Mouse (Mus musculus): ENCODE results near the gene Dusp23.

Gene Dusp23

GRCm38 (mm10) chr1:172619235-172619634 is 13.5 kb downstream of the Dusp23 start:
- DNase-seq (ENCODE audit: low spot score) = no peak

DNA sequence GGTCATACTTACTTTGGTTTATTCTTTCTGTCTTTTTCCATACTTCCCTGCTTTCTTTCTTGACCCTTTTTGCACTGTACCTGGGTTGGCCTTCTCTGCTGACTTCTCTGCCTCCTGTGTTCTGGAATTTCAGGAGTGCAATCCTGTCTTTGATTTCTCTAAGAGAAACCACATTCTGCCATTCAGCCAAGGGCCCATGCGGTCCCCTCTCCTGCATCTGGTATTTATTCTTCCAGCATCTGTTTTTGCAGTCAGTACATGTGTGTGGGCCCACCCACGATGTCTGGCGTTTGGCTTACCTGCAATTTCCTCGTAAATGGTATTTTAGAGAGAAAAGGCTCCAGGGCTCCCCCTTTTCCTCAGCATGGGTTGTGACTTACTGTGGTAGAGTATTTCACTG is 14.6 kb downstream of the Dusp23 start:
- DNase-seq (ENCODE audit: low spot score) = no peak

DNA sequence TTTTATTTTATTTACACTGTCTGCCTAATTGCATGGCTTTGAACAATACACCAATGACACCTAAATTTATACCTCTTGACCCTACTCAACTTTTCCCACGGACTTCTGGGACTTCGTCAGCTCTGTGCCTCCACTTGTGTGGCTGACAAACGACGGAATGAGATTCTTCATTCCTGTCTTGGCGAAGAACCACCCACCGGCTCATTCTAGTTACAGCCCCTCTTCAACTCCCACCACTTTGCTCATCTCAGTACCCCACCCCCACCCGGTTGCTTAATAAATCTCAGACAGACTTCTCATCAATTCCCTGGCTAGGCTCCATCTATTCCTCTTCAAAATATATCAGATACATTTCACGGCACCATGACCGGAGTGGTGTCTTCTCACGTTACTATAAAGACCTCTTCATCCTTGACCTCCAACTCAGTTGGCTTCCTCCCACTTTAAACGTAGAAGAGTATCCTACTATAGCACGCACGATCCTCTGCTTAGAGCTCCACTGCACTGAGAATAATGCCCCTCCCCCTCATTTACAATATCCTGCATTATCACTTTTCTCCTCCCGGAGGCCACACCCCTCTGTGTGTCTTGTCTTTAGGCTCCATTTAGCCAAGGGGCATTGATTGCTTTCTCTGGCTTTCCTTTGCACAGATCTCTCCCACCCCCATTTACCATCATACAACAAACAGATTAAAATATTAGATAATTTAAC is 15.2 kb downstream of the Dusp23 start:
- no peak for DNase-seq (ENCODE audit: low spot score)

DNA sequence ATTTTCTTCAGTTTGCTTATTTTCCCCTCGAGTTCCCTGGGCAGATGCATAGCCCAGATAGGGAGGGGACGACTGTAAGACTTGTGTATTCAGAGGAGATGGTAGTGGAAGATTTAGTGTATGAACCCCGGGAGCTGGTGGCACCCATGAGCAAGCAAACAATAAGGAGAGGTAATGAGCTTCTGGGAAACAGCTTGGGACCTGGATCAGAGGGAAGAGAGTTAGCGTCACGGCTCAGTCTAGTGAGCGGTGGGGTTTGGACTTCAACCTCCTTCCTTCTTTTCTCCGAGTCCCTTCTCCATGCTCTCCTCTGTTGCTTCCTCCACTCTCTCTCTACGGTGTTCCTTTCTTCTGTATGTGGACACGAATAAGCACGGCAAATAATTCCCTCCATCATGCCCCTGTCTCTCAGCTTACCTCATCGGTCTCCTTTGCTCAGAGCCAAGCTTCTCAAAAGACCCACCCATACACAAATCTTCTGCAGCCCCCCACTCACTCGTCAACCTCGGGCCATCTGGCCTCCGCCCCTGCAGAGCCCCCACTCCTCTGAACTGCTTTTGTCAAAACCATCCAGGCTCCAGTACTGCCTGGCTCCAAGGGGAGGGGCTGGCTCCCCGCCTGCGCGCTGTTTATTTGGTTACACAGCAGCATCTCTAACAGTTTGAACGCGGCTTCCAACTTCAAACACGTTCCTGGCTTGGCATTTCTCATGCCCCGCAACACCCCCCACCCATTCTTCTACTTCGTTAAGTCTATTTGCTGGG is 16.0 kb downstream of the Dusp23 start:
- DNase-seq (ENCODE audit: low spot score) = no peak

DNA sequence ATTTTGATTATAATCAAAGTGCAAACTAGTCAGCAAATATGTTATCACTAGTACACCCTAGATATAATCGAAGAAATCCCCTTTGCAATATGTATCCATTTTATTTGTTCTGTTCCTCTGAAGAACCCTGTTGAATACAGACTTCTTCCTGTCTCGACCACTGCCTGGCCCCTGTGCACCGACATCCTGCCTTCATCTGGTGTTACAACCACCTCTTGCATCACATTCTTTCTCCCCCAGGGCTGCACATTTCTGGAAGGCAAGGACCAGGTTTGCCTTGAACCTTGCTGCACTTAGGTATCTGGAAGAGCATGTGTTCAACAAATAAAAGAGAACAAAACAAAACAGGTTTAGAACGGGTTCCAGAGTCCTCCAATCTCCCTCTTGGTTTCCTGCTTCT is 17.4 kb downstream of the Dusp23 start:
- no peak for DNase-seq (ENCODE audit: low spot score)

- DNase-seq (ENCODE audit: low spot score) = no peak
These were observed 18.1 kb downstream of the Dusp23 start for GRCm38 (mm10) chr1:172614654-172615053.

DNA sequence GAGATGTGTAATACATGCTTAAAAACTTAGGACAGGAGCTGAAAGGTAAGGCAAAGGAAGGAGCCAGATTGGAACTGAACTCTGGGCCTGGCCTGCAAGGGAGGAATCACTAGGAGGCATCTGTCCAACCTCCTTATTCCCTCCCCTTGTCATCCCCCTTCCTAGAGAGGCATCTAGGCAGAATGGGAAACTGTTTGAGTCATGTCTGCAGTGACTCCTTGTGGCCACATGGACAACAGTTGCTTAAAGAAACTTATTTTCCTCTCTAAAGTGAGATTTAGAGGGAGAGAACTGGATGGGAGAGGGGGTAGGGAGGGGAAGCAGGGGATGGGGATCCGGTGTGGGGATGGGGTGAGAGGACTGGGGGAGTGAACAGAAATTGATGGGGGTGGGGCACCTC is 20.0 kb downstream of the Dusp23 start:
- no peak for DNase-seq (ENCODE audit: low spot score)

GRCm38 (mm10) chr1:172611304-172611703 is 21.5 kb downstream of the Dusp23 start:
- no peak for DNase-seq (ENCODE audit: low spot score)

GRCm38 (mm10) chr1:172602326-172602725 is 30.4 kb downstream of the Dusp23 start, which contains the start of gene Fcrl6:
Gene Fcrl6, minus strand, starts transcription at chr1:172602551.
- DNase-seq (ENCODE audit: low spot score) = no peak

DNA sequence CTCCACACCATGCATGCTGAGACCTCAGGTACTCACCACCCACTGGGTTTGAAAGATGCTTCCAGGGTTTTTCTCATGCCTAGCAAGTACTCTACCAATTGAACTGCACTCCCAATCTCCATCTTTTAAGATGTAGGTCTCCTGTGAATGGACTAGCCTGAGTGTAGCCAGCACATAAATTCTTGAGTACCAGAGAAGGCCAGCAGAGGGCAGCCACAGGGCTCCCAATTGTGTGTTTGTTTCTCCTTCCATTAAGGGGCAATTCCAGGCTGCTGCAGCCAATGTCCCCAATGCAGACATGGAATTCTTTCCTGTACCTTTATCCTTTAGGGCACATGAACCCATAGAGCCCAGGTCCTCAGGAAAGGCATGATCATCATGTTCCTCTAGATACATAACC is 38.3 kb downstream of the Dusp23 start:
- DNase-seq (ENCODE audit: low spot score) = no peak

- no peak for DNase-seq (ENCODE audit: low spot score)
These were observed 38.8 kb downstream of the Dusp23 start for GRCm38 (mm10) chr1:172593956-172594355.

- DNase-seq (ENCODE audit: low spot score) = no peak
These were observed 39.4 kb downstream of the Dusp23 start for GRCm38 (mm10) chr1:172593321-172593720.

GRCm38 (mm10) chr1:172590385-172590784 is 42.4 kb downstream of the Dusp23 start, which contains the start of gene Slamf8:
Gene Slamf8, minus strand, starts transcription at chr1:172590568.
- no peak for DNase-seq (ENCODE audit: low spot score)

- DNase-seq (ENCODE audit: low spot score) = no peak
These were observed 46.9 kb downstream of the Dusp23 start for GRCm38 (mm10) chr1:172585612-172586567.

DNA sequence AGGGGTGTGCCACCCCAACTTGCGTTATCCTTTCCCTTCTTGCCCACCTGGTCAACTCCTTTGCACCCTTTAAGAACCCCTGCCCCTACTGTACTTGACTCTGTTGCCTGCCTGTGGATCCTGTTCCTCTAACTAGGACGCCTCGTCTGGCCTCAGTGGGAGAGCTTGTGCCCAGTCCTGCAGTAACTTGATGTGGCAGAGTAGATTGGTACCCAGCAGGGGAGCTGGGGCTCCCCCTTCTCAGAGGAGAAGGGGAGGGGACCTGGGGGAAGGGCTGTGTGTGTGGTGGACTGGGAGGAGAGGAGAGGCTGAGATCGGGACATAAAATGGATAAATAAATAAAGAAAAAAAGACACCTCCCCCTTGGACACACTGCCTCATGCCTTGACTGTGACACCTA is 47.7 kb downstream of the Dusp23 start:
- no peak for DNase-seq (ENCODE audit: low spot score)

DNA sequence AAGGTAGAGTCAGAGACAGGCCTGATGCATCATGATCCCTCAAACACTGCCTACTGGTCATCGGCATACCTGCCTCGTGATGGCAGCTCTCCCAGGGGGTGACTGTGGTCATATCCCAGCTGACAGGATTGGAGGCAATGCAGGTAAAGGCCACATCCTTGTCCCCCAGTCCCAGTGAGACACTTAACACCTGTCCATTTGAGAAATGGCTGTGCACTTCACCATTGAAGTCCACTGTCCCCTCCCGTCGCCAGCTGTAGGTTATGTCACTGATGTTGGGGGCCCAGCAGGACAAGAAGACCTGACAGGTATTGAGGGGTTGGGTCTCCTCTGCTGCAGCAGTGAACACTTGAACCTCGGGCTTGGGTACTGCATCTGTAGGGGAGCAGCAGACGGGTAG is 48.5 kb downstream of the Dusp23 start:
- DNase-seq (ENCODE audit: low spot score) = no peak

DNA sequence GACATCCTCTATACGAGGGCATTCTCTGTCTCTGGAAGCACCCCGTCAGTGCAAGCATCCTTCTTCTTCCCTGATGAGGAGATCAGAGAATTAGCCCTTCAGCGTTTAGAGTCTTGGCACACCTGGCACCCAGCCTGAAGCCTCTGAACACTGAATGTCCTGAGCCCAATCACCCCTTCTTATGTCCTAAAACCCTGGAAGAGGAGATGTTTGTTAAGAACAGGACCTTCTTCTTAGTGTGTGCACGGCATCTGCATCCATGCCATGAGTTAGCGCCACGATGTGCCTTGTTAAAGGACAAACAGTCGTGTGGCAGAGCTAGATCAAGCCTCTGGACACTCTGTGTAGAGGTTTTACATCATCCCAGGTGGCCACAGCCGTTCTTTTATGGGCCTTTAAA is 50.3 kb downstream of the Dusp23 start:
- DNase-seq (ENCODE audit: low spot score) = no peak
